Mouse (Mus musculus) C2C12 (cell line): ENCODE measurements around the gene Akap13. TPM values are rescaled to one million over a fixed set of nuclear protein-coding genes. Genes with fewer than 3 reads are reported as not detected.

Experiments used
- H3K27me3 ChIP-seq: one replicate; pipeline ENCODE4 v1.6.1; 2011; ENCODE audit not compliant: control insufficient read depth, insufficient read depth, insufficient read length
- H3K36me3 ChIP-seq: one replicate; pipeline ENCODE4 v1.6.1; 2011; ENCODE audit not compliant: control insufficient read depth, insufficient read depth
- H3K4me3 ChIP-seq: one replicate; pipeline ENCODE4 v1.5.1; 2011; ENCODE audit warnings: mild to moderate bottlenecking, control low read depth; ENCODE audit not compliant: poor library complexity, insufficient read depth, severe bottlenecking
- H3K79me2 ChIP-seq: one replicate; pipeline ENCODE4 v1.6.1; 2011; ENCODE audit not compliant: control insufficient read depth, insufficient read depth
- H3K79me3 ChIP-seq: one replicate; pipeline ENCODE4 v1.6.1; 2011; ENCODE audit warnings: low read depth, control low read depth
- H3ac ChIP-seq: one replicate; pipeline ENCODE3; 2011; ENCODE audit warnings: low read depth; ENCODE audit not compliant: control insufficient read depth, insufficient read length
- CEBPB ChIP-seq: IDR thresholded peaks from one replicate; pipeline ENCODE4 v1.6.1; 2011; ENCODE audit warnings: low read depth, mild to moderate bottlenecking, control low read depth, moderate library complexity
- CTCF ChIP-seq: IDR thresholded peaks from one replicate; pipeline ENCODE4 v1.5.1; 2011; ENCODE audit not compliant: control insufficient read depth, insufficient read depth, insufficient read length
- FOSL1 ChIP-seq: IDR thresholded peaks from one replicate; pipeline ENCODE4 v1.8.0; 2011; ENCODE audit warnings: mild to moderate bottlenecking, low read length; ENCODE audit not compliant: poor library complexity, insufficient read depth, severe bottlenecking
- MAX ChIP-seq: IDR thresholded peaks from one replicate; pipeline ENCODE4 v1.6.1; 2011; ENCODE audit warnings: mild to moderate bottlenecking, control low read depth
- MYOD1 ChIP-seq: IDR thresholded peaks from one replicate; pipeline ENCODE4 v1.6.1; 2011; ENCODE audit warnings: low read depth; ENCODE audit not compliant: control insufficient read depth, insufficient read length
- MYOG ChIP-seq: IDR thresholded peaks from one replicate; pipeline ENCODE4 v1.6.1; 2011; ENCODE audit not compliant: control insufficient read depth, insufficient read length; ENCODE audit errors: extremely low read depth
- USF1 ChIP-seq: IDR thresholded peaks from one replicate; pipeline ENCODE4 v1.6.1; 2011; ENCODE audit warnings: low read depth, mild to moderate bottlenecking, control low read depth, moderate library complexity
- microRNA-seq: library from miRNA; unstranded; fragments of <30 nt; microRNA quantifications from one replicate; pipeline ENCODE4, GENCODE M21; 2019; ENCODE audit warnings: borderline microRNAs expressed
- polyA plus RNA-seq: library from polyadenylated mRNA; unstranded; fragments of >200 nt; fragmentation: generic; extraction: Trizol; gene quantifications from one replicate; pipeline ENCODE4 v1.2.1, GENCODE M21; 2012; ENCODE audit warnings: missing spikeins

Gene Akap13
- polyA plus RNA-seq, 1 experiment, result 11.1 TPM

DNA sequence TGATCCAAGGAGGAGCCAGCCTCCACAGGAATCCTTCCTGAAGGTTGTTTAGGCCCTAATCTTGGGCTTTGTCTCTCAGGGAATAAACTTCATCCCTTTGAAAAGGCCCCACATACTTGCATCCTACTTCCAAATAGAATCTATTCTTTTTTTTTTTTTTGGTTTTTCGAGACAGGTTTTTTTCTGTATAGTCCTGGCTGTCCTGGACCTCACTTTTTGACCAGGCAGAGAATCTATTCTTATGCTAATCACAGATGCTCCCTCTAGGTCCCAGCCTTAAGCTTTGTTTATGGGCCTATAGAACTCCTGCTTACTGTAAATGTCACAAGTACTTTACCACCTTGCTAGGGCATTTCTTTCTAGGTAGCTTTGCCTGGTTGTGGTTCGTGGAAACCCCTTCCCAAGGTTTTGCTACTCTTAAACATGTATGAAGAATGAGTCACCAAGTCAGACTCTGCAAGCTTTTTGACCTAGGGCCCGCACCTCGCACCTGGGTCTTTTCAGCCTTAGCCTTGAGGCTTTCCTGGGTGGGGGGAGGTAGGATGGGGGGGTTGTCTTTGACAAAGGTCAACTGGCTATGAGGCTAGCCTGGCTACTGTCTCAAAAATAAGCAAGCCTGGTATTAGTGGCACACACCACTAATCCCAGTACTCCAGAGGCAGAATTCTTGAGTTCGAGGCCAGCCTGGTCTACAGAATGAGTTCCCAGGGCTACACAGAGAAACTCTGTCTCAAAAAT lies 346.5 kb downstream of the Akap13 start:
- H3K79me3 ChIP-seq, result no peaks in the 10 kb centered on the region
- H3K36me3 ChIP-seq, result no peaks in the 10 kb centered on the region
- no peak overlapping the region for H3ac ChIP-seq
- H3K4me3 ChIP-seq, result no peak overlapping the region
- TF ChIP-seq MYOD1 (no peak), FOSL1 (no peak), MYOG (no peak), USF1 (no peak), CEBPB (no peak), MAX (no peak), CTCF (no peak)
- no peaks in the 10 kb centered on the region for H3K27me3 ChIP-seq
- H3K79me2 ChIP-seq, result no peaks in the 10 kb centered on the region

GRCm38 (mm10) chr7:75802887-75803286 lies 347.6 kb downstream of the Akap13 start:
- H3K79me2 ChIP-seq, result no peaks in the 10 kb centered on the region
- no peaks in the 10 kb centered on the region for H3K27me3 ChIP-seq
- TF ChIP-seq MAX, result no peak
- TF ChIP-seq FOSL1, result no peak
- H3K36me3 ChIP-seq, result no peaks in the 10 kb centered on the region
- H3K79me3 ChIP-seq, result no peaks in the 10 kb centered on the region
- no peak overlapping the region for H3ac ChIP-seq
- H3K4me3 ChIP-seq, result no peak overlapping the region

Small RNA genes within 50 kb of the gene (microRNA-seq; reads per million reads assigned to microRNA genes)
- gene Gm23251, result not detected

Other genes starting within 250 kb of the Akap13 start
- 0.02 TPM for gene Sv2b, start 146.3 kb upstream of the Akap13 start, polyA plus RNA-seq